Mouse (Mus musculus) v-Abl transformed pro-B cells (cell line): ENCODE results near the gene Mindy1.

Experiments
- in situ Hi-C, 2 experiments: fragments of 400-800 bp; cut with MboI; formaldehyde crosslinking; loops; one replicate each; pipeline ENCODE4 v1.15.1; 2025; ENCODE audit not compliant: unreplicated experiment in 2 of 2

The Mindy1 gene

DNA sequence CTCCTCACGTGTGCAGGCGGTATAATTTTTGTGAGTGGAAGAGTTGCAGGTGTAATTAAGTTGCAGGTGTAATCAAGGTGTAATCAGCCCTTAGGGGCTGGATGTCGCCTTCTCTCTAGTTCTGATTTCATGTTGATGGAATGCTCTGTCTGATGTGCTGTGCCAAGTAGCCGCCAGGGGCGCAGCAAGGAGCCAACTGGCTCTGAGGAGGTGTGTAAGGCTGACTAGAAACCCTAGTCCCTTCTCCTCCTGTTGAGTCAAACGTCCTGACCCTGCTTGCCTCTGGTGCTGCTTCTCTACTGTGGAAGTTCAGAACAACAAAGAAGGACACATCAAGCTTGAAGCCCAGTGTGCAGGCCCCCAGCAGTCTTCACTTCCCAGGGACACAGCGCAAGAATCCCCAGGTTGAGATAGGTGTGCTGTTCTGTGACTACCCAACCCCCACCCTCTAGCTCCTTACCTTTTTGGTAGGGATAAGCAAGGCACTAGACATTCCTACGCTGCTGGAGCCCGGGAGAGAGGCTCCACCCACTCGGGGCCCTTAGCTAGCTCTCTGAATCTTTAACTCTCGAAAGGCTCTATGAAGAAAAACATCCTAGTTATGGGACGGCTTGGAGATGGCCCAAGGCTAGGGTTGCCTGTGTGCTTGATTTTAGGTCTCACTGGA lies 36.4 kb downstream of the Mindy1 start:
- in situ Hi-C loops, result no loop called here

DNA sequence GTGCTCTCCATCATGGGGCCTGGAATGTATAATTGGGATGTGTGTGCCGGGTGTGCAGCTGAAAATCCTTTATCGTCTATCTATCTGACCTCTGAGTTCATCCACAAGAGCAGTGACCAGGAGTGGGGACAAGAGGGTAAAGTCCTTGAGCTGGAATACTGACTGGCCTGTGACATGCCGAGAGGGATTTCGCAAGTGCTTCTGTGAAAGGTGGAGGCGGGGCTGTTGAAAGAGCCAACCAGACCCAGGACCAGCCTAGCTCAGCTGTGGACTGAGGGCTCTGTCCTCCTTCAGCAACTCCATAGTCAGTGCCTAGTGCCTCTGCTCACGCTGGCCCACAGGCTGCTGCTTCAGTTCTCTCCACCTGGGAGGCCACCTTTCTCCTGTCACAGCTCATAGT lies 37.4 kb downstream of the Mindy1 start:
- in situ Hi-C loops, result no loop called here

DNA sequence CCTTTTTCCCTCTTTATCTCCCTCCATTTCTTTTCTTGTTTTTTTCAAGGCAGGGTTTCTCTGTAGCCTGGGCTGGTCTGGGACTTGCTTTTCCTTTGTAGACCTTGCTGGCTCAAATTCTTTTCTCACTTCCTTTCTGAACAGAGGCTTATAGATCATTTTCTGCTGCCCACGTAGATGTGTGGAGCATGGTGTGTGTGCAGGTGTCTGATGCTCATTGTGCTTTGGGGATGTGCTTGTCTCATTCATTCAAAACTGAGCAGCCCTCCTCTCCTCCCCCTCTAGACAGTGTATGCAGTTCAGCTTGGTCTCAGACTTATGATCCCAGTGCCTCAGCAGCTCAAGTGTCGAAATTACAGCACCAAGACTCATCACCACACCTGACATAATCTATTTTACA lies 38.0 kb downstream of the Mindy1 start:
- in situ Hi-C loops, result no loop called here

DNA sequence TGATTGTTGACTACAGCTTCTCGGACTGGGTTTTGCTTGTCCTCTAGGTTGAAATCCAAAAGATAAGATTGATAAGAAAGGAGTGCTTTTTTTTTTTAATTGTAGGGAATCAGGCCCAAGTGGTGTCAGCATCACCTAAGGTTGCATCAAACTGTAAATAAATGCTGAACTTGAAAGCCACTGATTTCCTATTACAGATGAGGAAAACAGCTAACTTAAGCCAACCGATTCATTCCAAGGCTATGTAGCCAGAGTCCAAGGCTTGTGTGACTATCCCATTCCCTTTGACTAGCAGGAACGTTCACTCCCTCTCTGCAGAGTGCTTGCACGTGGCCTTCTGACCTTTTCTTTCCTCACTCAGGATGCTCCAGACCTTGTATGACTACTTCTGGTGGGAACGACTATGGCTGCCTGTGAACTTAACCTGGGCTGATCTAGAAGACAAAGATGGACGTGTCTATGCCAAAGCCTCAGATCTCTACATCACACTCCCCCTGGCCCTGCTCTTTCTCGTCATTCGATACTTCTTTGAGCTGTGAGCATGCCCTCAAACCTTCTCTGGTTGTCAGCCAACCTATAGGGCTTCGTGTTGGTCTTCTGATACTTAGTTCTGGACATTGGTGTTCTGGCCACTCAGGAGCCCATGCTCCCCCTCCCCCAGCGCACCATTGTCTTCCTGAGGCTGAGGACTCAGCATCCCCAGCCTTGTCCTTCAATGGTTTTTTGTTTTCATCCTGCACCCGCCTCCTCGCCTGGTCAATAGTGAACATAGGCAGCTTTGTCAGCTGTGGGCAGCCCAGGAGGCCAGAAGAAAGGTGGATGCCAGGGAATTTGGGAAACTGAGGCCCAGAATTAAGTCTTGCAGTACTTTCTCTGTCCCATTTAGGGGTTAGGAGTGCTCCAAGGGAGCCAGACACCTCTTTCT lies 38.8 kb downstream of the Mindy1 start:
- in situ Hi-C loops, result no loop called here

DNA sequence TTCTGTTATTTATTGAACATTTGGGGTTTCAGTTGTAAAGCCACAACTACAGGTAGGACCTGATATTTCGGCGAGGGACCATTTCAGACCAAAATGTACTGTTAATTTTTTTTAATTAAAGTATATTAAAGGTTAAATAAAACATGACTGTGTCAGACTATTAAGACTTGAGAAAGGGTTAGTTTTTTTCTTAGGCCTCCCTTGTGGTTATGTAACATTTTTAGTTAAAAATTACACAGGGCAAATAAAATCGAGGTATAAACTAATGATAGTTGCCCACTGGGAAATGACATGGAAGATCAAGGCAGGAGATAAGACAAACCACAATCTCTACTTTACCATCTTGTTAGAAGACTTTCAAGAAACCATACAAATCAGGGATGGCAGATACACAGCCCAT lies 42.3 kb downstream of the Mindy1 start:
- in situ Hi-C loops, result no loop called here

DNA sequence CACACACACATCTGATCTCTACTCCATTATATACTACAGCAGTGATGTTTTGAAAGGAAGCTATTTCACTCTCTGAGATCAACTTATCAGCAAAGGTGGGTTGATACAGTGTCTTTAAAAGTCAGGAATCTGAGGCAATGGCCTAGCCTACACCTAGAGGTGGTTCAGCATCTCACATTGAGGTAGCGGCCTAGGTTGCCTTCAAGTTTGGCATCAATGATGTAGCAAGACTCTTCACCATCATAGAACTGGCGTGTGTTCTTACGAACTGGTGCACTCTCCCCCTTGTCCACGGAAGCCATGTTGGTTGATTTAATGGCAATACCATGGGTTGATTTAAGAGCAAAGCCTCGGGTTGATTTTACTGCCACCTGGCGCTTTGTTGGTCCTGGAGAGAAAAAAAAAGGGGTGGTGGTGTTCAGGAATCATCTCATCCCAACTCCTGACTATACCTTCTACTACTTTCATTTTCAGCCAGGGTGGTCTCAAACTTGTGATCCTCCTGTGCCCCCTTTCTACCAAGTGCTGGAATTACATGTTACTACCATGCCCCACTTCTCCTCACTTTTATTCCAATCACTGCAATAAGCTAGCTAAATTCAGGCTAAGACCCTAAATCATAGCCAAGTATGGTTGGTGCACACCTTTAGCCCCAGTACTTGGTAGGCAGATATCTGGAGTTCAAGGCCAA lies 43.5 kb downstream of the Mindy1 start:
- in situ Hi-C loops, result loop anchor here in 1 of 2 experiments (25.0 kb wide), 1 partner anchor 288 kb away; the partner anchor contains the start of gene Ensa

DNA sequence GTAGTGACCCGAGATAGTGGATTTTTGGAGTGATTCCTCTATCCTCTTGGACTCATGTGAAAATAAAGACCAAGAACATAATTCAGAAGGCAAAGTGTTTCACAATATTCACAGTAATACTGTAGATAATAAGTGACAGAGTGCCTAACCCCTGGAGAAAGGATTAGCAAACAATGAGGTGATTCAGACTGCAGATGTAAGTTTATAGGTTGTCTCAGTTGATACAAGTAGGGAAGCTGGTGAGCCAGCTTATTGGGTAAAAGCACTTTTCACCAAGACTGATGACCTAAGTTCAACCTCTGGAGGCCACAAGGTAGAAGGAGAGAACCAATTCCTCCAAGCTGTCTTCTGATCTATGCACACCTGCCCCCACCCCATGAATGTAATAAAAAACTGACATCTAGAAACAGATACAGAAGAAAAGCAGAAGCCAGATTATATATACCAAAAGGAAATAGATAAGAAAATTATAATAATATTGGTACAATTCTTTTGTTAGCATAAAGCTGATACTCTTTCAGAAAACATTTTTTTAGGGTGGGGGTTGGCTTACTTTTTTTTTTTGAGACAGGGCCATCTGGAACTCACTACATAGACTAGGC lies 47.8 kb downstream of the Mindy1 start:
- in situ Hi-C loops, result loop anchor here in 1 of 2 experiments (25.0 kb wide), 1 partner anchor 283 kb away; the partner anchor contains the start of gene Ensa

DNA sequence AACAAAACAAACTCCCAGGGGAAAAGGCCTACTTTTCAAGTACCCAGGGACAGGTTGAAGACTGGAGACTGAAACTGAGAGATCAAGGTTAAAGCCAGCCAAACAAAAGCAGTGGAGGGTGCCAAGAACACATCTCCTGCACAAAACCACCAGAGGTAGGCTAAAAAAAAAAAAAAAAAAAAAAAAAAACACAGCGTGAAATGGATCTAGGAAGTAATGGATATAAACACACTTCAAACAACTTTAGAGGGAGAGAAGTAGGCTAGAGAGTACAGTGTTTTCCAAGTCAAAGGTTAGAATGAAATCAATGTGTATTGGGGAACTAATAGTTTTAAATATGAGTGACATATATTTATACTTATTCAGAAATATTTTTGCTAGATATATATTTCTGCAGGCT lies 50.4 kb downstream of the Mindy1 start:
- in situ Hi-C loops, result loop anchor here in 1 of 2 experiments (25.0 kb wide), 1 partner anchor 281 kb away; the partner anchor contains the start of gene Ensa

DNA sequence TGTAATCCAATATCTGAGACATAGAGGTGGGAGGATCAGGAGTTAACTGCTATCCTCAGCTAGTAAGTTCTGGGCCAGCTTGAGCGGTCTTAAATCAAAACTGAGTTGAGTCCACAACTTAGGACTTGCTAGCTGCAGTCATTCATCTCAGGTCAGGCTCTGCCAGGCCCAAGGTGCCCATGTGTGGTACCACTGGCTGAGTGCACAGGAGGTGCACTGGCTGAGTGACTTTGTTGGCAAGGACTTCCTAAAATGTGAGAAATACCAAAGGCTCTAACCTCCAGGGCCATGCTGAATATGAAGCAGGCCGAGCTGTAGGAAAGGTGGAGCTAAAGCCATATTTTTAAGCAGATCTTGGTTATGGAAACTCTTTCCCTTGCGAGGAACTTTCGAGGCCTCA lies 56.2 kb downstream of the Mindy1 start:
- in situ Hi-C loops, result loop anchor here in 1 of 2 experiments (25.0 kb wide), 1 partner anchor 275 kb away; the partner anchor contains the start of gene Ensa

DNA sequence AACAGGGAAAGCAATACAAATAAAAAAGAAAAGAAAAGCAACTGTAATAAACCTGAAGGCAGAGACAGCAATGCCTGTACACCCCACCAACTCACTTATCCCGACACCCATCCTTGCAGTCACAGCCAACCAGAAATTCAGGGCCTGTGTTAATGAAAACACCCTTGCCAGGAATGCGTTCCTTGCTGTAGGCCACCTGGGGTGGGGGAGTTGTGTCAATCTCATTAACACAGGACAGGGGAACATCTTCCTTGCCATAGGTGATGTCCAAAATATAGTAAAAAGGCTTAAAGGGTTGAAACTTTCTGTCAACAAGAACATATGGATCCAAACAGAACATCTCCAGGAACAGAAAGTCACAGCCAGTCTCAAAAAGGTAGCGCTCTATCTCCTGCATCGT lies 57.1 kb downstream of the Mindy1 start:
- in situ Hi-C loops, result loop anchor here in 1 of 2 experiments (25.0 kb wide), 1 partner anchor 274 kb away; the partner anchor contains the start of gene Ensa

DNA sequence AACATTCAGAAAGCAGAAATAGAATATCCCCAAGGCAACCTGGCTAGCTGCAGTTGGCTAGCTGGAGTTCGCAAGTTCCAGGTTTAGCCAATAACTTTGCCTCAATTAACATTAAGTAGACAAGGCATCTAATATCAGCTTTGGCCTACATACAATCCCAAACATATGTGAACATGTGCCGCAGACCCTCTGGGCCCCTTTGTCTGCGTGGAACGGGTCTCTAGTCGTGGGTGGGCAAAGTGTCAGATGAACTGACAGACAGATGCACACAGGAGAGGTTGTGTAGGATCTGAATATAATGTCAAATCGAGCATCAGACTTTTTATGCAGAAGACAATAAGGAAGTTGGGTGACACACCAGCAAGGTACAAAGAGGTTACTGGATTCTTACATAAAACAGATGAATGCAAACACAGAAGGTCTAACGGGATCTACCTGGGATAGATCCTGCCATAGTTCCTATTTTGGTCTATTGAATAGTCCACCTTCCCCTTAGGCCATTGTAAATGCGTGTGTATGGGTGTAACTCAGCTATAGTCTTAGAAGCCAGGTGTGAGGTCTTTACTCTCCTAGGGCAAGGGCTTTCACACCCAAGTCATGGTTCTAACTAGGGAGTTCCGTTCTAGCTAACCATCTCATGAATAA lies 62.3 kb downstream of the Mindy1 start:
- in situ Hi-C loops, result loop anchor here in 1 of 2 experiments (25.0 kb wide), 1 partner anchor 269 kb away; the partner anchor contains the start of gene Ensa
